Mouse (Mus musculus) midbrain, embryonic 13.5 days (tissue): Measurements from ENCODE around the gene Farsa. TPM values are rescaled to one million over a fixed set of nuclear protein-coding genes. Genes with fewer than 3 reads are reported as not detected.

Experiments
- ATAC-seq: fragments of 200-750 bp; cut with Nextera tagmentation; 2 replicates; pipeline ENCODE4 v1.8.0; 2017; ENCODE audit warnings: mild to moderate bottlenecking, moderate TSS enrichment, moderate library complexity
- H3K27ac ChIP-seq: fragments of 300-500 bp; sonication (generic); 2 replicates; pipeline ENCODE4 v1.5.1; 2015; ENCODE audit warnings: inconsistent platforms, mild to moderate bottlenecking, moderate library complexity
- H3K27me3 ChIP-seq: fragments of 300-500 bp; sonication (generic); 2 replicates; pipeline ENCODE4 v1.6.1; 2015; ENCODE audit warnings: mild to moderate bottlenecking, inconsistent platforms
- H3K36me3 ChIP-seq: fragments of 300-500 bp; sonication (generic); 2 replicates; pipeline ENCODE4 v1.6.1; 2015; ENCODE audit warnings: mild to moderate bottlenecking, inconsistent platforms
- H3K4me1 ChIP-seq: fragments of 300-500 bp; sonication (generic); replicated peaks from 2 replicates; pipeline ENCODE4 v1.6.1; 2015; ENCODE audit warnings: inconsistent platforms
- H3K4me2 ChIP-seq: fragments of 300-500 bp; sonication (generic); replicated peaks from 2 replicates; pipeline ENCODE4 v1.6.1; 2015; ENCODE audit warnings: moderate library complexity, mild to moderate bottlenecking, inconsistent platforms
- H3K4me3 ChIP-seq: fragments of 300-500 bp; sonication (generic); replicated peaks from 2 replicates; pipeline ENCODE4 v1.5.1; 2015; ENCODE audit warnings: mild to moderate bottlenecking, inconsistent platforms
- H3K9ac ChIP-seq: fragments of 300-500 bp; sonication (generic); replicated peaks from 2 replicates; pipeline ENCODE4 v1.6.1; 2015; ENCODE audit warnings: mild to moderate bottlenecking, inconsistent platforms
- H3K9me3 ChIP-seq: fragments of 300-500 bp; sonication (generic); 2 replicates; pipeline ENCODE4 v1.6.1; 2016; ENCODE audit warnings: mild to moderate bottlenecking, inconsistent platforms
- WGBS: fragments of 180-500 bp; shearing (Covaris S2); methylation state at CpG from one replicate; pipeline ENCODE4 v1.1.7; 2015; 5-methylcytosine and 5-hydroxymethylcytosine counted together
- polyA plus RNA-seq: library from polyadenylated mRNA; unstranded; fragments of >200 nt; fragmentation: Nextera tagmentation; extraction: Ambion mirVana; gene quantifications from 2 replicates; pipeline ENCODE4 v1.2.1, GENCODE M21; 2015

Farsa gene
- polyA plus RNA-seq, 1 experiment from 2014 or later = 122 TPM

- no peaks in the 10 kb centered on the region for H3K27me3 ChIP-seq
- no peaks in the 10 kb centered on the region for H3K9me3 ChIP-seq
- H3K36me3 ChIP-seq = peaks cover 74% of the 10 kb centered on the region
- H3K4me1 ChIP-seq = peaks cover 42% of the 10 kb centered on the region
- no peak for ATAC-seq
- H3K27ac ChIP-seq = no peak overlapping the region
- 88% methylated on average over 15 of the region's 15 CpGs for WGBS
- H3K4me2 ChIP-seq = no peak overlapping the region
- H3K4me3 ChIP-seq = no peak overlapping the region
- H3K9ac ChIP-seq = no peak overlapping the region
These were observed 18.8 kb upstream of the Farsa start for GRCm38 (mm10) chr8:84837912-84838470.

- H3K36me3 ChIP-seq = peaks cover 80% of the 10 kb centered on the region
These were observed 18.3 kb upstream of the Farsa start for GRCm38 (mm10) chr8:84838513-84838912.

GRCm38 (mm10) chr8:84839411-84839810, 17.4 kb upstream of the Farsa start:
- WGBS = 92% methylated on average over 2 of the region's 2 CpGs

More at GRCm38 (mm10) chr8:84838513-84838912, 18.3 kb upstream of the Farsa start:
- H3K9ac ChIP-seq = no peak overlapping the region
- H3K9me3 ChIP-seq = no peaks in the 10 kb centered on the region
- peaks cover 42% of the 10 kb centered on the region for H3K4me1 ChIP-seq
- H3K27ac ChIP-seq = no peak overlapping the region
- H3K4me3 ChIP-seq = no peak overlapping the region
- WGBS = 72% methylated on average over 5 of the region's 5 CpGs
- no peaks in the 10 kb centered on the region for H3K27me3 ChIP-seq
- no peak overlapping the region for H3K4me2 ChIP-seq
- ATAC-seq = no peak

GRCm38 (mm10) chr8:84839875-84840247, 16.9 kb upstream of the Farsa start:
- H3K4me1 ChIP-seq = peaks cover 49% of the 10 kb centered on the region
- H3K27me3 ChIP-seq = no peaks in the 10 kb centered on the region
- 6% methylated on average over 7 of the region's 7 CpGs for WGBS
- H3K9ac ChIP-seq = peak overlapping the region; percentile 94
- H3K4me2 ChIP-seq = peak overlapping the region; percentile 80
- H3K4me3 ChIP-seq = peak overlapping the region; percentile 92
- H3K9me3 ChIP-seq = no peaks in the 10 kb centered on the region
- peak overlapping the region; percentile 84 for H3K27ac ChIP-seq
- peaks cover 80% of the 10 kb centered on the region for H3K36me3 ChIP-seq
- ATAC-seq = no peak

More at GRCm38 (mm10) chr8:84839411-84839810, 17.4 kb upstream of the Farsa start:
- Histone ChIP-seq H3K9me3 (no peaks in the 10 kb centered on the region), H3K4me2 (peak overlapping the region; percentile 80), H3K9ac (peak overlapping the region; percentile 94; the same call in 1 of the 2 replicates), H3K27me3 (no peaks in the 10 kb centered on the region), H3K4me3 (peak overlapping the region; percentile 92), H3K36me3 (peaks cover 80% of the 10 kb centered on the region), H3K27ac (no peak overlapping the region), H3K4me1 (peaks cover 47% of the 10 kb centered on the region)
- no peak for ATAC-seq

GRCm38 (mm10) chr8:84840248-84840999, 16.4 kb upstream of the Farsa start, which contains the start of gene Rad23a:
TSS of gene Rad23a (minus strand) at chr8:84840665.
- WGBS = under 1% methylated on average over 54 of the region's 55 CpGs
- H3K36me3 ChIP-seq = peaks cover 76% of the 10 kb centered on the region
- no peaks in the 10 kb centered on the region for H3K9me3 ChIP-seq
- ATAC-seq = peak; percentile 97
- H3K4me3 ChIP-seq = peak within 1 kb of the TSS; percentile 92
- H3K4me1 ChIP-seq = peaks cover 51% of the 10 kb centered on the region
- H3K4me2 ChIP-seq = peak within 1 kb of the TSS; percentile 80
- H3K27ac ChIP-seq = peak within 1 kb of the TSS; percentile 84
- H3K27me3 ChIP-seq = no peaks in the 10 kb centered on the region
- peak within 1 kb of the TSS; percentile 94 for H3K9ac ChIP-seq

- no peak for ATAC-seq
- Histone ChIP-seq H3K9ac (no peak overlapping the region), H3K4me1 (peaks cover 51% of the 10 kb centered on the region), H3K4me2 (no peak overlapping the region), H3K27me3 (no peaks in the 10 kb centered on the region), H3K27ac (no peak overlapping the region), H3K4me3 (no peak overlapping the region), H3K9me3 (no peaks in the 10 kb centered on the region), H3K36me3 (peaks cover 65% of the 10 kb centered on the region)
- WGBS = 76% methylated on average over 1 of the region's 1 CpGs
These were observed 15.3 kb upstream of the Farsa start for GRCm38 (mm10) chr8:84841514-84841913.

- peak overlapping the region; percentile 89 for H3K4me2 ChIP-seq
- peak overlapping the region; percentile 98; the same call in 1 of the 2 replicates for H3K9ac ChIP-seq
- H3K4me3 ChIP-seq = peak overlapping the region; percentile 97
- ATAC-seq = no peak
- no peak overlapping the region for H3K27ac ChIP-seq
- H3K27me3 ChIP-seq = no peaks in the 10 kb centered on the region
- peaks cover 38% of the 10 kb centered on the region for H3K36me3 ChIP-seq
- WGBS = 89% methylated on average over 9 of the region's 9 CpGs
- peaks cover 49% of the 10 kb centered on the region for H3K4me1 ChIP-seq
- H3K9me3 ChIP-seq = no peaks in the 10 kb centered on the region
These were observed 12.3 kb upstream of the Farsa start for GRCm38 (mm10) chr8:84844397-84845070.

- Histone ChIP-seq H3K27me3 (no peaks in the 10 kb centered on the region), H3K36me3 (peaks cover 38% of the 10 kb centered on the region), H3K27ac (peak overlapping the region; percentile 88), H3K9me3 (no peaks in the 10 kb centered on the region), H3K4me1 (peaks cover 44% of the 10 kb centered on the region), H3K4me3 (peak overlapping the region; percentile 97), H3K9ac (peak overlapping the region; percentile 98), H3K4me2 (peak overlapping the region; percentile 89)
- WGBS = 17% methylated on average over 12 of the region's 12 CpGs
- no peak for ATAC-seq
These were observed 11.3 kb upstream of the Farsa start for GRCm38 (mm10) chr8:84845355-84846093.

GRCm38 (mm10) chr8:84846094-84846721, 10.6 kb upstream of the Farsa start:
- peak overlapping the region; percentile 97 for H3K4me3 ChIP-seq
- under 1% methylated on average over 30 of the region's 30 CpGs for WGBS
- H3K36me3 ChIP-seq = peaks cover 38% of the 10 kb centered on the region
- H3K9ac ChIP-seq = peak overlapping the region; percentile 98
- H3K4me2 ChIP-seq = peak overlapping the region; percentile 89
- peaks cover 44% of the 10 kb centered on the region for H3K4me1 ChIP-seq
- no peaks in the 10 kb centered on the region for H3K27me3 ChIP-seq
- H3K9me3 ChIP-seq = no peaks in the 10 kb centered on the region
- H3K27ac ChIP-seq = peak overlapping the region; percentile 88
- ATAC-seq = no peak; the same call in 1 of the 2 replicates

GRCm38 (mm10) chr8:84846722-84847572, 9.8 kb upstream of the Farsa start, which contains the start of gene Calr:
TSS of gene Calr (minus strand) at chr8:84846934.
- peaks cover 41% of the 10 kb centered on the region for H3K4me1 ChIP-seq
- WGBS = under 1% methylated on average over 55 of the region's 55 CpGs
- H3K9me3 ChIP-seq = no peaks in the 10 kb centered on the region
- H3K36me3 ChIP-seq = peaks cover 31% of the 10 kb centered on the region
- H3K27me3 ChIP-seq = no peaks in the 10 kb centered on the region
- peak; percentile 99 for ATAC-seq
- peak within 1 kb of the TSS; percentile 88 for H3K27ac ChIP-seq
- peak within 1 kb of the TSS; percentile 89 for H3K4me2 ChIP-seq
- peak within 1 kb of the TSS; percentile 97 for H3K4me3 ChIP-seq
- peak within 1 kb of the TSS; percentile 98 for H3K9ac ChIP-seq
